Mouse (Mus musculus) kidney, postnatal 0 days (tissue): ENCODE measurements around the gene Zfp9. TPM values are rescaled to one million over a fixed set of nuclear protein-coding genes. Genes with fewer than 3 reads are reported as not detected.

Source experiments
- ATAC-seq: fragments of 200-750 bp; cut with Nextera tagmentation; replicated peaks from 2 replicates; pipeline ENCODE4 v1.8.0; 2017; ENCODE audit warnings: low read depth, moderate number of reproducible peaks, moderate TSS enrichment, moderate library complexity; ENCODE audit not compliant: low FRiP score
- DNase-seq: peaks from one replicate; pipeline ENCODE4 v3.0.0-alpha.2; 2016; ENCODE audit warnings: low spot score
- H3K27ac ChIP-seq: fragments of 300-500 bp; sonication (generic); 2 replicates; pipeline ENCODE4 v1.5.1; 2014; ENCODE audit warnings: mild to moderate bottlenecking
- H3K27me3 ChIP-seq: fragments of 300-500 bp; sonication (generic); 2 replicates; pipeline ENCODE4 v1.6.1; 2014; ENCODE audit warnings: low read length, mixed read lengths; ENCODE audit not compliant: insufficient read depth
- H3K36me3 ChIP-seq: fragments of 300-500 bp; sonication (generic); 2 replicates; pipeline ENCODE4 v1.6.1; 2014; ENCODE audit warnings: low read length, mixed read lengths; ENCODE audit not compliant: insufficient read depth
- H3K4me1 ChIP-seq: fragments of 300-500 bp; sonication (generic); replicated peaks from 2 replicates; pipeline ENCODE4 v1.6.1; 2014; ENCODE audit warnings: antibody characterized with exemption, low read length, mixed read lengths; ENCODE audit not compliant: insufficient read depth
- H3K4me2 ChIP-seq: fragments of 300-500 bp; sonication (generic); 2 replicates; pipeline ENCODE4 v1.6.1; 2014; ENCODE audit warnings: mild to moderate bottlenecking, low read length, moderate library complexity, mixed read lengths
- H3K4me3 ChIP-seq: fragments of 300-500 bp; sonication (generic); replicated peaks from 2 replicates; pipeline ENCODE4 v1.5.1; 2014; ENCODE audit warnings: low read depth, low read length
- H3K9ac ChIP-seq: fragments of 300-500 bp; sonication (generic); 2 replicates; pipeline ENCODE4 v1.6.1; 2014; ENCODE audit warnings: low read depth, low read length
- H3K9me3 ChIP-seq: fragments of 300-500 bp; sonication (generic); replicated peaks from 2 replicates; pipeline ENCODE4 v1.6.1; 2016; ENCODE audit warnings: low read length, inconsistent platforms, mixed read lengths
- CTCF ChIP-seq: IDR thresholded peaks from 2 replicates; pipeline ENCODE4 v1.5.1; 2016; ENCODE audit warnings: antibody characterized with exemption, low read depth, mild to moderate bottlenecking, moderate library complexity
- WGBS: fragments of 180-500 bp; shearing (Covaris S2); extraction: QIAGEN DNeasy Blood & Tissue Kit; methylation state at CpG from one replicate; pipeline ENCODE4 v1.1.7; 2014; 5-methylcytosine and 5-hydroxymethylcytosine counted together
- microRNA-seq: library from miRNA; unstranded; fragments of <30 nt; microRNA quantifications from one replicate; pipeline ENCODE4, GENCODE M21; 2016
- polyA plus RNA-seq: library from polyadenylated mRNA; unstranded; fragments of >200 nt; fragmentation: Nextera tagmentation; extraction: Ambion mirVana; gene quantifications from 2 replicates; pipeline ENCODE4 v1.2.1, GENCODE M21; 2015

The Zfp9 gene
- polyA plus RNA-seq, 1 experiment from 2014 or later: 3.0 TPM

GRCm38 (mm10) chr6:118419050-118419920 is 59.8 kb downstream of the Zfp9 start, which contains the start of gene Bms1:
TSS of gene Bms1 (minus strand) at chr6:118419474.
- Histone ChIP-seq H3K4me1 (0 out of 2 replicates have a peak, but pooled peaks cover 8% of the 10 kb centered on the region), H3K36me3 (peaks cover 19% of the 10 kb centered on the region), H3K9me3 (no peaks in the 10 kb centered on the region), H3K4me2 (peak within 1 kb of the TSS; percentile 66), H3K4me3 (peak within 1 kb of the TSS; percentile 95), H3K27ac (peak within 1 kb of the TSS; percentile 80), H3K27me3 (no peaks in the 10 kb centered on the region), H3K9ac (peak within 1 kb of the TSS; percentile 91)
- peak; percentile 93 for TF ChIP-seq CTCF
- WGBS: under 1% methylated on average over 67 of the region's 67 CpGs
- ATAC-seq (peak; percentile 97), DNase-seq (peak; percentile 98)

Small RNA genes within 50 kb of the gene (microRNA-seq; reads per million reads assigned to microRNA genes)
- not detected for gene Gm25953

Other genes starting within 250 kb of the Zfp9 start
- gene Bms1, start 59.8 kb downstream of the Zfp9 start, polyA plus RNA-seq: 20.5 and 24.3 TPM in 2 replicates
- 4.1 and 5.1 TPM in 2 replicates for gene Zfp248, start 23.8 kb downstream of the Zfp9 start, polyA plus RNA-seq
- gene Ankrd26, start 82.9 kb upstream of the Zfp9 start, polyA plus RNA-seq: 11.1 and 13.1 TPM in 2 replicates